Mouse (Mus musculus) olfactory bulb, adult 2 months (tissue): ENCODE results near the gene Zbtb34.

Experiments
- CTCF ChIP-seq: fragments of 200-500 bp; IDR thresholded peaks from 2 replicates; pipeline ENCODE4 v1.5.1; 2012; ENCODE audit warnings: low read depth, mild to moderate bottlenecking, low read length, moderate library complexity; ENCODE audit not compliant: insufficient read depth
- POLR2A ChIP-seq: fragments of 200-500 bp; IDR thresholded peaks from 2 replicates; pipeline ENCODE4 v1.6.1; 2012; ENCODE audit warnings: mild to moderate bottlenecking, low read depth, low read length, moderate library complexity; ENCODE audit not compliant: insufficient read depth

DNA sequence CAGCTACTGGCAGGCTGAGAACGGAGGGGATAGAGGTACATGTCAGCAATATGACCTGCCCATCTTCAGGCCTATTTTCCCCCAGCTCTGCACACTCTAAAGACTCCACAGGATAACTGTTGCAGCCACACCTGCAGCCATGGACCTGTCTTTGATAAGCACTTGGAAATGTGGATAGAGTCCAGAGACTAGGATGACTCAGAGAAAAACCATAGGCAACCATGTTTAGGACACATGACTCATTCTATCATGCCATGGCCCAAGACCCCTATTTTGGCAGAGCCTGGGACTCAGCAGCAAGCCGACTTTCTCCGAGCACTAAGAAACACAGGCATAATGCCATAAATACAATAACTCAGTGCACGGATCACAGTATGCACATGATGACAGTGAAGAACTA lies 66.5 kb downstream of the Zbtb34 start:
- TF ChIP-seq CTCF, result no peak
- no peak for TF ChIP-seq POLR2A
